Mouse (Mus musculus) adrenal gland, adult (tissue): ENCODE data around the gene Slc39a12.
A peak's percentile ranks its signal among the peaks of the same experiment; 100 is the strongest.

Experiments used
- DNase-seq, 2 experiments: peaks; one replicate each; pipeline ENCODE4 v3.0.0; 2022 to 2023; ENCODE audit warnings: low spot score in 1 of 2; ENCODE audit not compliant: inconsistent age in 2 of 2

Gene Slc39a12

GRCm38 (mm10) chr2:14388162-14388561 lies at the start of gene Slc39a12:
Gene Slc39a12 (plus strand): TSS chr2:14388316.
- no peak for DNase-seq

- DNase-seq = peak; percentile 51 to 85
These were observed 46.3 kb upstream of the Slc39a12 start for GRCm38 (mm10) chr2:14341652-14342308.

GRCm38 (mm10) chr2:14342309-14342839 lies 45.7 kb upstream of the Slc39a12 start:
- no peak for DNase-seq

DNA sequence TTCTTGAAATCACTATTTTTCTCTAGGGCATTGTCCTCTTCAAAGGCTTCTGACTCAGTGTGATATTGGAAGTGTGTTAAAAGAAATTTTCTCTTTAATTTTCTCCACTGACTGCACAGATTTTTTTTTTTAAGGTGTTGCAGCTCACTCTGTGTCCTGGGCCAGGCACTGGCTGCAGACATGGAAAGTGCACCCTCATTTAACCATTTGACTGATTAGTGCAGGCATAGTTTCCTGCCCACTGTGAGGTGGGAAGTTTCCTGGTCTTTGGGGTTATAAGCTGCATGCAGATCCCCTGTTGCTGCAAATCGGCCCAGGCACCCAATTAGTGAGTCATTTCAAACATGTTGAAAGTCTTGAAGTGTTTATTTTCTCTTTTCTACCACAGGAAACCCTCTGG lies 740 bp downstream of the Slc39a12 start:
- no peak for DNase-seq

- DNase-seq = no peak
These were observed 2.8 kb downstream of the Slc39a12 start for GRCm38 (mm10) chr2:14390900-14391299.

DNA sequence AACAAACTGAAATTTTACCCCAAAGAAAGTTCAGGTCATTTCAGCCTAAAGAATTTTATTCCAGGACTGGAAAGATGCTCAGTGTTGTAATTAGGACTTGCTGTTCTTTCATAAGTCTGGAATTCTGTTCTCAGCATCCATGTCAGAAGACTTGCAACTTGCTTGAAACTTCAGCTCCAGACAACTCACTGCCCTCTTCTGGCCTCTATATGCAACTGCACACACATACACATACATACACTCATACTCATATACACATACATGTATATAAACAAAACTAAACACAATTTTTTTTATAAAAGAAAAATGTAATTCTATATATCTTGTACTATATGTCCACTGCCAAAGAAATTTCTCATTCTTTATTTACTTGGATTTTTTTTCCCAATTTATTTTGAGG lies 14.9 kb downstream of the Slc39a12 start:
- no peak for DNase-seq

- no peak for DNase-seq
These were observed 40.9 kb downstream of the Slc39a12 start for GRCm38 (mm10) chr2:14428987-14429386.

DNA sequence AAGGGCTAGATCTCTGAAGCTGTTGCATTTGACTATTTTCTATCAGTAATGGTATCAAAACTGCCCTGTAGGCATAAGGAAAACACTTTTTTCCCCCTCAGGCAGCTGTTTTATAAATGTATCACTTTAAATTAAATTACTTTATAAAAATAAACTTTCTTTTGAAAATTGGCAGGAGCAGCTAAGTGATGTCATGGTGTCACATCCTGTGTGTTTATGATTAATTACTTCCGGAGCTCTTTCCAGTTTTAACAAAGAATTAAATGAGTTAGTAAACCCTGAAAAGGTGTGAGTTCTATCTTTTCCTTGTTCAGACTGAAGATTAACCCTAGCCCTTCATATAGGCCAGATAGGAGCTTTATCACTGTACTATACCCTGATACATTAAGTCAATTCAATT lies 59.2 kb downstream of the Slc39a12 start:
- no peak for DNase-seq

GRCm38 (mm10) chr2:14450866-14451265 lies 62.8 kb downstream of the Slc39a12 start:
- peak in 1 of 2 experiments; percentile 66 for DNase-seq

GRCm38 (mm10) chr2:14454946-14455631 lies 67.0 kb downstream of the Slc39a12 start:
- DNase-seq = peak; percentile 7 to 72

- no peak for DNase-seq
These were observed 76.3 kb downstream of the Slc39a12 start for GRCm38 (mm10) chr2:14464438-14464837.

DNA sequence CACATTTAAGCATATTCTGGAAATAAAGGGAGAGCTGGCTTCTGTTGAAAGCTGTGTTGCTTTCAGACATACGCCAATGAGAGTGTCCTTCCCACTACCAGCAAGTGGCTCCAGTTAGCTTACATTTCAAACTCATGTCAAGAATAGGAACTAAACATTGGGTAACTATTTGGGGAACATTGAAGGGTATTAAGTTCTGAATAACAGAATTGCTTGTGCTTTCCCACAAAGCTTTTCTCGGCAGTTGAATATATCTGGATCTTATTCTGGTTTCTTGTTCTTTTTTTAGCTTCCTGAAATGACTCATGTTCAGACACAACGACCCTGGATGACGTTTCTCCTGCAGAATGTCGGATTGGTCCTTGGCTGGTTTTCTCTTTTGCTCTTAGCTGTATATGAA lies 106.0 kb downstream of the Slc39a12 start:
- DNase-seq = peak in 1 of 2 experiments; percentile 71

DNA sequence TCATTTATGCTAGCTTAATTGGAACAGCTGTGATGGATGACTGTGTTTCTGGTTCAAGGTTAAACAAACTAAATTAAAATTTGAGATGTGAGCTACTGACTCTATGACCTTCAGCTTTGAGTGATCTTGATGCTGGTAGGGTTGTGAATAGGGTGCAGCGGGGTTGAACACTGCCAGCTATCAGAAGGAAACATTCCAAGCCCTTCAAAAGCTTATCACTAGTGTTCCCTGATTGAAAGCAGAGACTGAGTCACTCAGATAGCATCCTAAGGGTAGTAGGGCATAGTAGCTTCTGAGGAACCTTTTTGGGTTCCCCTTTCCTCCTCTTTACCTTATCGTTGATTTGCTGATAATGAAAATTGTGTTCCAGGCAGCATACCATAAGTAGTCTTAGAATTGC lies 108.0 kb downstream of the Slc39a12 start:
- DNase-seq = no peak

DNA sequence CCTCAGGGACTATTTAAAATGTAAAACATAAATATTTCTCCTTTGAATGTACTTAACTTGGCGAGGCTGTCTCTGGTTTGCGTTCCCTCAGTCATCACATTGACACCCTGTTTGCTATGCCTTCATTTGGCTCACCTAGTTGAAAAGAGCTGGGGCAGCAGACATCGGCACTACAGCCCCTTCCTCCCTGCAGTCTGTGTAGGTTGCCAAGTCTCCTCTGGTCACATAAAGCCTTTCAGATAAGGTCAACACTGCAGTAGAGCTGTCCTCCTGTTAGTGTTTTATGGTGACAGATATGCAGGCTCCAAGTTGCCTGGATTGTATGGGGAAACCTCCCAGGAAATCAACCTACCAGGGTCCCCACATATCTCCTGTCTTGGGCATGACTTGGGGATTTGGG lies 114.4 kb downstream of the Slc39a12 start:
- DNase-seq = no peak

DNA sequence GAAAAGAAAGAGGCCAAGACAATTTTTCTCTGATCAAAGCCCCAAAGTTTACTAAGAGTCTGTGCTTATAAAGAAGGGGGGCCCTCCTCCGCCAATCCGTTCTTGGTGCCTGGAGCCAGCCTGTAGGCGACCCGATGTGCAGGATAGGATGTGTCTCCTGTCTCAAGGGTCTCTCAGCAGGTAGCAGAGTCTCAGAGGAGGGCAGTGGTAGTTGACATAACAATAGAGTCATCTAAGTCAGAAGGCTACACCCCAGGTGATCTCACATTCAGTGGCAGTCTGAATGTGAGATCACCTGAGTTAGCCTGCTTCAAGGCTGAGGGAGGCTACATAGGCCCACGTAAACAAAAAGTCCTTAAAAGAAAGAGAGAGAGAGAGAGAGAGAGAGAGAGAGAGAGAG lies 130.1 kb downstream of the Slc39a12 start:
- no peak for DNase-seq

GRCm38 (mm10) chr2:14534325-14535077 lies 146.4 kb downstream of the Slc39a12 start:
- DNase-seq = peak; percentile 42 to 89

DNA sequence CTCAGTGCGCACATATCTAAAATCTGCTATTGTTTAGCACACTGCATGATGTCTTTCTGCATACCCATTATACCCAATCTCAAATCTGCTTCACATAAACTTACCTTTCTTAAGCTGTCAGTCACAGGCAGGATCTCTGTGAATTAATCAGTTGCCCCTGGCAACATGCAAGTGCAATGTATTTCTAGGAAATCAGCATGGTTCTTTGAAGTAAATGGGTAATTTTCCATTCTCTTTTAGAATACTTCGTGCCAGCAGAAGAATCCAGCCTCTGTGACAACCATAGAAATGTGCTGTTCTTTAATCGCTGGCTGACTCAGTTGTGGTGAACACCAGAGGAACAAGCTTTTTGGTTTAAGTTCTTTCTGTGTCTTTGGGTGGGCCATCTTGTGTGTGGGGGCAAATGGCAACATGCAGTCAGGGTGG lies 147.1 kb downstream of the Slc39a12 start:
- peak; percentile 42 to 81 for DNase-seq

- peak in 1 of 2 experiments; percentile 60 for DNase-seq
These were observed 149.7 kb downstream of the Slc39a12 start for GRCm38 (mm10) chr2:14537781-14538180.

DNA sequence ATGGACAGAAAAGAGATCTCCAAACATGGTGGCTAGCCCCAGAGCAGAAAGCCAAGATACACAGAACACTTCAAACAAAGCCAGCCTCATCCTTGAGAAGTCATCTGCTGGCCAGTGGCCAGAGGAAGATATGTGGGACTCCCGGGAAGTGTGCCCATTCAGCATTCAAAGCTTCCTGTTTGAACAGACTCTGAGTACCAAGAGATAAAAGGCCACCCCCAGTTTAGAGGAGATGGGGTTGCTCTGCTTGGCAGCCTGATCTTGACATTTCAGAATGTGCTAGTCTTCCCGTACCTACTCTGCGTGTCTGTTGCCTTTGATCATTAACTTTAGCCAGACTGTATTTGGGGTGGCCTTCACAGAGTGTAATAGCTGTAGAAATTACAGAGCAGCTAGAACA lies 155.2 kb downstream of the Slc39a12 start:
- peak; percentile 93 to 97 for DNase-seq

GRCm38 (mm10) chr2:14543773-14544172 lies 155.7 kb downstream of the Slc39a12 start:
- DNase-seq = no peak
